Mouse (Mus musculus) megakaryocyte, adult 5-6 weeks (primary cell): ENCODE measurements around the gene Hist1h4j. TPM values are rescaled to one million over a fixed set of nuclear protein-coding genes. Genes with fewer than 3 reads are reported as not detected.

Experiments
- ATAC-seq: 2 replicates; pipeline ENCODE4 v1.8.0; 2016; ENCODE audit warnings: mild to moderate bottlenecking, inconsistent platforms; ENCODE audit not compliant: poor library complexity, severe bottlenecking
- total RNA-seq, 2 experiments: library from RNA; stranded (forward) in 1 of 2; stranded (reverse) in 1 of 2; fragments of 153-499, 151-499 nt in 1 of 2; fragments of 221-1000, 200-1000 nt in 1 of 2; gene quantifications; 2 replicates each; pipeline versions ENCODE4 v1.2.3 to v1.2.4; 2015 to 2017

Hist1h4j gene
- total RNA-seq, 2 experiments from 2014 or later = 10.7 to 644 TPM

DNA sequence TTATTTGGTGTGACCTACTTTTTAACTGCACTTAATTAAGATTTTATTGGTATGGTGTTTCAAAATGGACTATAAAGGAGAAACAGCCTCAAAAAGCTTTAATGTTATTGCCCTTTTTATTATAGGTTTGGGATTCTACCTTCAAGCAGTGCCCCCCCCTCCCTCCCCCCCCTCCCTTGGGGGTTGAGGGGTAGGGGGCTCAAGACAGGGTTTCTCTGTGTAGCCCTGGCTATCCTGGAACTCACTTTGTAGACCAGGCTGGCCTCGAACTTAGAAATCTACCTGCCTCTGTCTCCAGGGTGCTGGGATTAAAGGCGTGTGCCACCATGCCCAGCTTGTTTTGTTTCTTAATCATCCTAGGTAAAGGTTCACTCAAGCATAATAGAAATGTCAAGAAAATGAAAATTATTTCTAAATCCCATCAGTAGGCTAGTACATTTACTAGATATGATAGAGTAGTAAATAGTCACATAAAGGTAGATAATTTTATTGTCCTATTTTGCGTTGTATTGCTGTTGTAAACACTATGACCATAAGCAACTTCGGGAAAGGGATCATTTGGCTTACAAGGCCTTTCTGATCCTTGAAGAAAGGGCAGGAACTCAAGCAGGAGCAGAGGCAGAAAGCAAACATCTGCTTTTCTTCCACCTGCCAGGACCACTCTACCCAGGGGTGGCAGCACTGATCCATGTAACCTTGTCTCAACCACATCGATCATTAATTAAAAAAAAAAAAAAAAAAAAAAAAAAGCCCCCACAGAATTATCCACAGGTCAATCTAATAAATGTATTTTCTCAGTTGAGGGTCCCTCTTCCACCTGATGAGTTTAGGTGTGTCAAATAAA lies 11.6 kb upstream of the Hist1h4j start:
- no peak for ATAC-seq

- ATAC-seq = no peak
Observed at GRCm38 (mm10) chr13:21727948-21728572, 6.8 kb upstream of the Hist1h4j start.

- ATAC-seq = no peak
Observed at GRCm38 (mm10) chr13:21729544-21729943, 5.3 kb upstream of the Hist1h4j start.

DNA sequence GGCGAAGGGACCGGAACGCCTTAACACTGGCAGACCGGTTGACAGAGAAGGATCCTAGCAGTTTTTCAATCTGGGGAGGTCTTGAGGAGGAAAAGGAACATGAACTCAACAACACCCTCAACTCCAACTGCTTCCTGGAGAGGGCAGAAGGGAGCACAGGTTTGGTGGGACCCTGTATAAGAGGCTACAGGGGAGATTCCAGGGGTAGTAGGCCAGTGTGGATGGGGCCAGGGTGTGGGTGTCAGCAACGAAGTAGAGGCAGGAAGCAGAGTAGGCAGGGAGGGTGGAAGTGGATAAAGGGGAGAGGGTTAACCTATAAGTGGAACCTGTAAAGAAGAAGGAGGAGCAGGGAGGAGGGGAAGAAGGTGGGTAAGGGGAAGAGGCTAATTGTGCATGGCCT lies 1.4 kb upstream of the Hist1h4j start:
- no peak for ATAC-seq

GRCm38 (mm10) chr13:21734010-21734905 lies 606 bp upstream of the Hist1h4j start:
- ATAC-seq = peak; percentile 73

GRCm38 (mm10) chr13:21745006-21745405 lies 10.1 kb downstream of the Hist1h4j start:
- ATAC-seq = no peak

DNA sequence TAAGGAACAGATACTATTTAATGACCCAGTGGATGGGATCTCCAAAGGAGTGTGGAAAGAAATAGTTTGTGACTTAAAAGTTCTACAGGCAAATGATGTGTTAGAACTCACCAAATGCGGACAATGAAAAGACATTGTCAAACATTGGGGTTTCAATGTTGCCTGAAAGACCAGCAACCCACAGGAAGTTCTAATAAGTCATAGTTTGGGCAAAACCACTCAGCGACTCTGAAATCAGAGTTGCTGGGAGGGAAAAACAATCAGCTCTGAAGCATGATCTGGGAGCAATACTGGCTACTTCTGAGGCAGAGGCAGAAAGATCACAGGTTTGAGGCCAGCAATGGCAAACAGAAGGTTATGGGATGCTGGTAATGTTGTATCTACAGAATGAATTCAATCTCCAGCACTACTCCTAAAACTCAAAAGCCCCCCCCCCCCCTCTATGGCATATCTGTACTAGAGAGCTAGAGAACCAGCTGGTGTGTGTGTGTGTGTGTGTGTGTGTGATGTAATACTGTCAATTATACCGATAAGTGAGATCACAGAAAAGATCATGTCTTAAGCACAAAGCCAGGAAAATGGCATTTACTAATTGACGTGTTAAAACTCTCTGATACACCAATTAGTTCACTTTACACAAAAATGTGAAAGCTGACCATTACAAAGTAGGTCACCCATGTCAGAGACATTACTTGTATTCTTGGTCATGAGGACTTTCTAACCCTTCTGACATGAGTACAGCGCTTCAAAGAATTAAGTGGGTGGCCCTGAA lies 14.7 kb downstream of the Hist1h4j start:
- no peak for ATAC-seq

- ATAC-seq = peak; percentile 73
Observed at GRCm38 (mm10) chr13:21750159-21751017, 15.5 kb downstream of the Hist1h4j start, which contains the start of gene Hist1h4k. Hist1h4k (minus strand) TSS chr13:21750505.

GRCm38 (mm10) chr13:21751417-21751816 lies 16.6 kb downstream of the Hist1h4j start:
- no peak for ATAC-seq

DNA sequence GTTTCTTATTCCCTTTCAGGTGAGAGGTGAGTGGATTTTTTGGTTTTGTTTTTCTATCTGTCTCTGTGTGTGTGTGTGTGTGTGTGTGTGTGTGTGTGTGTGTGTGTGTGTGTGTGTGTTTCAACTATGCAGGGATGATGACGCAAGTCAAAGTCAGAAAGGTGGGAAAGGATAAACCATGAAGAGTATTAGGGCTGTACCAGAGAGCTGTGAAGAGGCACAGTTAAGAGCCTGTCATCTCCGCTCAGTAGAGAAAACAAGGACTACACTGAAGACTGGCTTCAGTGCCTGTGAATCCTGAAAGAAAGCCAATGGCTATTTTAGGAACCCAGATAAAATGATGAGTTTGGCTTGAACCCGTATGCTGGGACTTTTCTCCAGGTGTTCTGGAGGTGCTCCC lies 17.0 kb downstream of the Hist1h4j start:
- no peak for ATAC-seq

DNA sequence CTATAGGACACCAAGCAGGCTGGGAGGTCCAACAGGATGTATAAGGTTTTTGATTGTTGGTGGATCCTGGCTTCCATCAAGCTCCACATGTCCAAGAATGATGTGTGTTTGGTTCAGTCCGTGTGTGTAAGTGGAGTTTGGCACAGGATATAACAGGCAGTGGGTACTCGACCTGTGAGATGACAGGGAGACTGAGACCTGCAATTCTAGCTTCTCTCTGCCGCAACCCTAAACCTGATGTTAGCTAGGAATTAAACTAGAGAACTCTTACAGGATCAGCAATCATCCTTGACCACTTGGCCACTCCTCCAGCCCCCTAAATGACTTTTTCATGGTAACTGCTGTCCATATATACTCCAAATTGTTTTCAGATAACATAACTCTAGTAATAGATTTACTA lies 17.5 kb downstream of the Hist1h4j start:
- no peak for ATAC-seq

DNA sequence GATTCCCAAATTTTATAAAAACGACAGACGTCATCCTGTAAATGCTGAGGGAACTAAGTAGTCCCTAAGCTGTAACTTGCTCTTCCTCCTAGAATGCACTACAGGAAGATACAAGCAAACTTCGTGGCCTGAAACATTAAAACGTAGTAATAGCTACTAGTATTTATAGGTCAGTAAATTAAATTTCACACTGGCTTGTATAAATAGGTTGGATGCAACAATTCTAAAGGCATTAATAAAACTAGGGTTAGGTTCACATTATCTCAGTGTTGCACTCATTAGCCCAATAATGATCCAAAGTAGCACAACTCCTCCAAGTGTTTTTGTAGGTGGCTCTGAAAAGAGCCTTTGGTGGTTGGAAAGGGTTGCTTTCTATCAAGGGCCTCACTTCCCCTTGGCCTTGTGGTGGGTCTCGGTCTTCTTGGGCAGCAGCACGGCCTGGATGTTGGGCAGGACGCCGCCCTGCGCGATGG lies 18.2 kb downstream of the Hist1h4j start:
- ATAC-seq = 0 out of 2 replicates have a peak, but pooled peaks have one; percentile 16

DNA sequence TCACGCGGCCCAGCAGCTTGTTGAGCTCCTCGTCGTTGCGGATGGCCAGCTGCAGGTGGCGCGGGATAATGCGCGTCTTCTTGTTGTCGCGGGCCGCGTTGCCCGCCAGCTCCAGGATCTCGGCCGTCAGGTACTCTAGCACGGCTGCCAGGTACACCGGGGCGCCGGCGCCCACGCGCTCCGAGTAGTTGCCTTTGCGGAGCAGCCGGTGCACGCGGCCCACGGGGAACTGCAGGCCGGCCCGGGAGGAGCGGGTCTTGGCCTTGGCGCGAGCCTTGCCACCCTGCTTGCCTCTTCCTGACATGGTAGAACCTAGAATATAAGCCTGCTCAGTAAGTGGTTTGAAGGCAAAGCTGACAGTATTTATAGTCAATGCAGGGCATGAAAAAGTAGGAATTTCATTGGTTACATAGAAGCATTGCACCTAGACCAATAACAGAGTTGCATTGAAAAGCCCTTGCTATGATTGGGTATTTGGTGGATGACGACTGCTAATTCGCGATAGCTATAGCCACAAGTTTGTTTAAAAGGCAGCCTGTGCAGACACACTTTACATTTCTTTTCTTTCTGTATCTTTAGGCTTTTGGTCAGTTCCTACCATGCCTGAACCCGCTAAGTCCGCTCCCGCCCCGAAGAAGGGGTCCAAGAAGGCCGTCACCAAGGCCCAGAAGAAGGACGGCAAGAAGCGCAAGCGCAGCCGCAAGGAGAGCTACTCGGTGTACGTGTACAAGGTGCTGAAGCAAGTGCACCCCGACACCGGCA lies 18.8 kb downstream of the Hist1h4j start, which contains the start of the genes Hist1h2ak and Hist1h2bn:
Hist1h2ak (minus strand) TSS at position 304 of the 762 bp plus-strand sequence.
Hist1h2bn (plus strand) TSS at position 600 of the 762 bp plus-strand sequence.
- peak; percentile 81 for ATAC-seq

- 0 out of 2 replicates have a peak, but pooled peaks have one; percentile 11 for ATAC-seq
Observed at GRCm38 (mm10) chr13:21754294-21755001, 19.6 kb downstream of the Hist1h4j start.

GRCm38 (mm10) chr13:21755707-21756106 lies 20.8 kb downstream of the Hist1h4j start:
- no peak for ATAC-seq

DNA sequence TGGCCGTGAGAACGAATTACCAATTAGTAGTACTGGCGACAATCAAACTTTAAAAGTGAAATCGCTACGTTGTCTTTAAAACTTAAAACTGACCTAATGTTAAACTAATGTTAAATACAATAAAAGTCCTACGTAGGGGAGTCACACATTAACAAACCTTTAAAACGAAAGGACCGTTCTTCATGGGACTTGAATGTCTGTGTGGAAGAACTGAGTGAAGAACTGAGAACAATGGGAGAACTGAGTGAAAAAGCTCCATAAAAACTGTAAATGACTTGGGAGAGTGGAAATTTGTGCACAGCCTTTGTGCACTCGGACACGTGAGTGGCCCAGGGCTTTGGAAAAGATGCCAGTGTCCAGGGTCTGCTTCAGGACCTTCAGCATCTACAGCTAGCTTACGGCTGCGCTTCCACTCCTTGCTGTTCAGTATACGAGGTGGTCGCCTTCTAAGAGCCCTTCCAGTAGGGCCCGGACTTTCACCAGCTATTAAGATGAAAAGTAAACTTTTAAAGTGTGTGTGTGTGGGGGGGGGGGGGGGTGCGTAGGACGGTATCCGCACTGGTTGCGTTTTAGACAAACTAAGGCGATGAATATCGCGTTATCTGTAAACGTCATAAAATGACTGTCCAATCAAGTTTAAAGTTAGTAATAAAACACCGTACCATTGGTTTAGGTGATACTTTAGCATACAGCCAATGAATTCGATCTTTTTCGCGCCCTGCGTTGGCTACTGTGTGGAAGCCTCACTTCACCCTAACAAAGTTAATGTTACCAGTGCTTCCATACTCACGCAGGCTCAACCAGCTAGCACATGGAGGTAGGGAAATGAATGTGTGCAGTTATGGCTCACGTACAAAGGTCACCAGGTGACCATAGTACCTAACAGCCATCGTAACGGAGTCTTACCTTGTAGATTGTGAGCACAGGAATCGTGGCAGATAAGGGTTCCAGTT lies 44.2 kb downstream of the Hist1h4j start:
- peak; percentile 69 for ATAC-seq
